Mouse (Mus musculus) CD4-positive helper T cell, adult 2 months (primary cell): ENCODE data around the gene Baiap3.
"Not testable (repeated sequence)": the region's sequence is repeated elsewhere in the genome, so short reads cannot be mapped to it uniquely, and the experiment has no call there.

ENCODE experiments used
- DNase-seq: peaks from one replicate; pipeline ENCODE4 v3.0.0-alpha.2; 2012; ENCODE audit warnings: low read depth, missing footprints, low spot score

The Baiap3 gene

DNA sequence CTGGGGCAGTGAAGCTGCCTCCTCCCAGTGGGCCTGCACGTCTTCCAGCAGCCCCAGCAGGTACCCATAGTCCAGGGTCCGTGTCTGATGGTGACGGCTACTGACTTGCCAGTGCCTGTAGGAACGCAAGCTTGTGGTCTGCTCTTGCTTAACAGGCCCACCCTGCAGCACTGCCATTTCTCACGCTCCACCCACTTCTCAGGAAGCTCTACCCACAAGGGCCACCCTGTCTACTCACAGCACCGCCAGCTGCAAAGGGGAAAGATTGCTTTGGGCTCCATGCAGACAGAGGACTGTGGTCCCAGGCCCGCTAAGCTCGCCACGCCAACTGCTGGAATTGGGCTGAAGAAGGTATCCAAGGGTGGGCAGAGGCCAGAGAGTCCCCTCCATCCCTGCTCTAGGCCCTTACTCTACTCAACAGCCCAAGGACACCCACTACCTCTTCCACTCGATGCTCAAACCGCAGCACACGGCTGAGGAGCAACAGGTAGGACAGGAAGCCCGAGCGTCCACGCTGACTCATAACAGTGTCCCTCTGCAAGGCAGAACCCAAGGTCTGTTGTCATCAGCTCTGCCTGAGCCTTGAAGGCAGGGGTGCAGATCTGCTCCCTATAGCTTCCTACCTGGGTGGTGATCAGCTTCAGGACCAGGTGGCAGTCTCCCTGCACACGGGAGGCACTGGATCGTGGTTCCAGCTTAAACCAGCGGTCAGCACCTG lies 8.0 kb downstream of the Baiap3 start:
- DNase-seq, result peak; percentile 62

GRCm38 (mm10) chr17:25244239-25244638 lies 11.9 kb downstream of the Baiap3 start:
- no peak for DNase-seq

GRCm38 (mm10) chr17:25243131-25243780 lies 12.9 kb downstream of the Baiap3 start:
- no peak for DNase-seq

DNA sequence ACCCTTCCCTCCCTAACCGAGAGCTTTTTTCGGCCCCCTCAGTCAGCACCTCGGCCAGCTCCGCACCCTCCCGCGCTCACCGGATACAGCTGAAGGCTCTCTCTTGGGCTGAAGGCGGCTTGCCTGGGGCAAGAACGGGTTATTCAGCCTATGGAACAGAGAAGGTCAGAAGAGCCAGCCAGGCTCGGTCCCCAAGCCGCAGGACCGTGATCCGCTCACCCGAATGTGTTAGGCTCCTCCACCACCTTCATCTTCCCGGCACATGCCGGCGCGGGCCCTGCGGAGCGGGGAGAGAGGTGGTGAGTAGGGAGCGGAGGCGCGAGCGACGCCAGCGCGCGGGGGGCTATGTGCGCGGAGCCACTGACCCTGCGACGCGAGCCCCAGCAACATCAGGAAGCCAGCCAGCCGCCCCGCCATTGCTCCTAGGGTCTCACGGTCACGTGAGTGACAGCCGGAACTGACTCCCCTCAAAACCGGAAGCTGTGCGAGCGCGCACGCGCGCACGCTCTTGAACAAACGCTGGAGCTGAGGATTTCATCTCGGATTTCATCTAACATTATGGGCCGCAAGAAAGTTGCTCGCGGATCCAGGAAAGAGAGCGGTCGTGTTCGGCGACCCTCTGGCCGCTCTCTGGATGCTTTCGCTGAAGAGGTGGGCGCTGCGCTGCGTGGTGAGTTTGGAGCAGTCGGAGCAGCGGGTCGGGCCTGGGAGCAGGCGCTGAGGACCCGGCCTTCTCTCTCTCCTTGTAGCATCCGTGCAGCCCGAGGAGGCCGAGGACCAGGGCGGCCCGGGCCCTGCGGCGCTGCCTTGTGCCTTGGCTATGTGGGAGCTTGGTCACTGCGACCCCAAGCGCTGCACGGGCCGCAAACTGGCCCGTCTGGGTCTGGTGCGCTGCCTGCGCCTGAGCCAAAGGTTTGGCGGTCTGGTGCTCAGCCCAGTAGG lies 16.2 kb downstream of the Baiap3 start, which contains the start of the genes Gnptg and Tsr3:
Gene Gnptg, minus strand, starts transcription at position 430 of the 942 bp plus-strand sequence.
Gene Tsr3, plus strand, starts transcription at position 476 of the 942 bp plus-strand sequence.
- DNase-seq, result peak; percentile 94

DNA sequence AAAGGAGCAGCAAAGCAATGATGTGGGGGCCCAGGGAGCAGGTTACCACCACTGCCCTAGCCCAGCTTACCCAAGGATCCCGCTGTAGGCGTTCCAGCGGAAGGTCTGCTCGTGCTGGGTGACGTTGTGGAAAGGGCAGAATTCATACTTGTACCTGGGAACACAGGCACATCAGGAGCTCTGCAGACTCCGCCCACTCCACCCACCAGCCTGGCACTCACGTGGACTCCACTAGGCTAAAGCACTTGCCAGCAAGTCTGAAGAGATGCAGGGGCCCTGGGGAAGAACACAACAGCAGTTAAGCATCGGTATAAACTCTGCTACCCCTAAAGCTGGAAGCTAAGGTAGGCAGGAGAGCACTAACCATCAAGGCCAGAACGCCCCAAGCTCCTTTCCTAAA lies 20.5 kb downstream of the Baiap3 start:
- no peak for DNase-seq

GRCm38 (mm10) chr17:25231621-25232020 lies 24.5 kb downstream of the Baiap3 start:
- DNase-seq, result not testable (repeated sequence)

DNA sequence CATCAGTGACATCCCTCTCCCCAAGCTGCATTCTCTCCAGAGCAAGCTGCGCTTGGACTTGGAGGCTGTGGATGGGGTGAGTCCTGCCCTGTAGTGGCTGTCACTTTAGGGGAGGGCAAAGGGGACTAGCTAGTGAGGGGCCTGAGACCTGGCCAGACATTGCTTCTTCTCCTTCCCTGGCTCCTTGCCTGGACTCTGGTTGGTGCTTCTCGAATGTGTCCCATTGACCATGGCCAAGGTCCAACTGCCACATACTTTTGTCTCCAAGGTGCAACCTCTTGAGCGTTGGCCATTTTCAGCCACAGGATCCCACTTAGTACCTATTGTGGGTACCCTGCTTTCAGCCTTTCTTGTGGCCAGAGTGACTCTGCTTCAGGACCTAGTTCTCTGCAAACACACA lies 25.5 kb downstream of the Baiap3 start:
- no peak for DNase-seq

DNA sequence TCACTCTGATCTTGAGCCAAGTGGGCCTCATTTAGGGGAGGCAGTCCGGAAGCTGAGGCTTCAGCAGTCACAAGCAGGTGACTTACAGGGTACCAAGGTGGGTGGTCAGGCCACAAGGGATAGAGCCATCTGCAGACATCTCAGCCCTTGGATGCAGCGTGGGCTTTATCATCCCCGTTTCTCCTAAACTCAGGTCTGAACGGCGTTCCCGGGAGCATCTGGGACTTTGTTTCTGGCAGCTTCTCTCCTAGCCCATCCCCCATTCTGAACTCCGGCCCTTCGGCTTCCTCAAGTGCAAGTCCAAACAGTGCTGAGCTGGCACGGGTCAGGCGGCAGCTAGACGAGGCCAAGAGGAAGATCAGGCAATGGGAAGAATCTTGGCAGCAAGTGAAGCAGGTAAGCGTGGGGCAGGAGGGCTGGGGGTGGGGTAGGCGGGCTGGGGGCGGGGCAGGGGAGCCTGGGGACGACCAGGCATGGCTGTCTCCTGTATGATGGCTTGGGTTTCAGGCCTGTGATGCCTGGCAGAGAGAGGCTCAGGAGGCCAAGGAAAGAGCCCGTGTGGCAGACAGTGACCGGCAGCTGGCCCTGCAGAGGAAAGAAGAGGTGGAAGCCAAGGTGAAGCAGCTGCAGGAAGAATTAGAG lies 26.0 kb downstream of the Baiap3 start:
- DNase-seq, result not testable (repeated sequence)

DNA sequence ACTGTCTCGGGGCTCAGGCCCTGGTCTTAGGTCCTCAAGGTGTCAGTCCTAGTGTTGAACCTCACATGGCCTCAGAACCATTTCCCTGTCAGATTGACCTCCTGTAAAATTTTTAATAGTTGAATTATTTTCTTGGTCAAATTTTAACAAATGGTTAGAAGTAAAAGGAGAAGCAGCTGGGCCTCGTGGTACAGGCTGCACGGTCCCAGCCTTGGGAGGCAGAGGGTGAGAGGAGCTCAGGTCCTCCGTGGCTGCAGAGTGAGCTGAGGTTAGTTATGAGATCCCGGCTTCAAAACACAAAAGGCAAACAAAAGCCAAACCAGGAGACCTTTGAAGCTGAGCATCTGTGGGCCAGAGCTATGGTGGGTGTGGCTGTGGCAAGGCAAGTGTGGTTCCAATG lies 28.2 kb downstream of the Baiap3 start:
- no peak for DNase-seq

DNA sequence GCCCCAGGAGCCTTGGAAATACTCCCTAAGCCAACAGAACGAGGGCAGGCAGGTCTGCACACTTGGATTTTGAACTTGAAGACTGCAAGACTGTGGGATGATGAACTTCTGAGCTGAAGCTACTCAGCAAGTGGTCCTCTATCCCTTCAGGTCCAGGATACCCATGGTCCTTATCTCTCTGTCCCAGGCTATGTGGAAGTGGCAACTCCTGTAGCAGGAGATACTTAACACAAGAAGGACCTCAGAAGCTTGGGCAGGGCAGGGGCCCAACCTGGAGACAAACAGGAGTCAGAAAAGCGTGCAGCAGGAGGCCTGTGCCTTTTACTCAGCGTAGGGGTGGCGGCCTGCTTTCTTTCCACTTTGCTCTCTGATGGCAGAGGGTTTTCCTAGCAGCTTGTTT lies 30.5 kb downstream of the Baiap3 start:
- no peak for DNase-seq

- peak; percentile 89 for DNase-seq
Observed at GRCm38 (mm10) chr17:25224586-25225222, 31.5 kb downstream of the Baiap3 start.

- DNase-seq, result peak; percentile 63
Observed at GRCm38 (mm10) chr17:25222951-25223601, 33.1 kb downstream of the Baiap3 start.

DNA sequence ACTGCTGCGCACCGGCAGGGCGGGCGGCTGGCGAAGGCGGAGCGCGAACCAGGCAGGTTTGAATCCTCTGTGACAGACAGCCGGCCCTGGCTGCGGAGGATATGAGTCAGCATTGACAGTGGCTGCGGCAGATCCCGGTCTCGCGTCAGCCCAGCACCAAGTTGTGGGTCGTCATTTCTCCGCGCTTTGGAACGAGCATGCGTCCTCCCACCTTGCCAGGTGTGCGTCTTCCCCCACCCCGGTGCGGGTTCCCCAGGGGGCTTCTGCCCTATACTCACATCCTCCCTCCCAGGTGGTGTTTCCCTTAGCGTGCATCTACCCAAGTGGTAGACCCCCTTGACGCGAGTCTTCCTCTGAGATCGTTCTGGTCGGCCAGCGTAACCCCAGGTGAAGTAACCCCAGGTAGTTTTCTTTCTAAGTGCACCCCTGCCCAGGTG lies 33.6 kb downstream of the Baiap3 start:
- DNase-seq, result peak; percentile 76

GRCm38 (mm10) chr17:25221821-25222503 lies 34.2 kb downstream of the Baiap3 start:
- peak; percentile 88 for DNase-seq

DNA sequence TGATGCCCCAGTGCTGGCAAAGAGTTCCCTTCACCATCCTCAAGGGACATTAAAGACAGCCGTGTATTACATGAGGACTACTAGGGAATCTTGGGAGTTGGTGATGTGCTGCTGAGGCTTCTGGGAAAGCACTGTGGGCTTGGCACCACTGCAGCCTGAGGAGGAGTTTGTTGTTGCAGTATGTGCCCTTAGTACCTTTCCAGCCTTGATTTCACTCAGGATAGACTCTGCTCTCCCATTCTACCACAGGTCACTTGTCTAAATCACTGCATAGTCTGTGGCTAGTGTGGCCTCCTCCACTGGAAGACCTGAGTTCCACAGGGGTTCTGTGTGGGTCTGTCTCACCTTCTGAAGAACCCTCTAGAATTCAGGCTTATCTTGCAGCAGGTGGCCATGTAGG lies 35.4 kb downstream of the Baiap3 start:
- DNase-seq, result no peak

DNA sequence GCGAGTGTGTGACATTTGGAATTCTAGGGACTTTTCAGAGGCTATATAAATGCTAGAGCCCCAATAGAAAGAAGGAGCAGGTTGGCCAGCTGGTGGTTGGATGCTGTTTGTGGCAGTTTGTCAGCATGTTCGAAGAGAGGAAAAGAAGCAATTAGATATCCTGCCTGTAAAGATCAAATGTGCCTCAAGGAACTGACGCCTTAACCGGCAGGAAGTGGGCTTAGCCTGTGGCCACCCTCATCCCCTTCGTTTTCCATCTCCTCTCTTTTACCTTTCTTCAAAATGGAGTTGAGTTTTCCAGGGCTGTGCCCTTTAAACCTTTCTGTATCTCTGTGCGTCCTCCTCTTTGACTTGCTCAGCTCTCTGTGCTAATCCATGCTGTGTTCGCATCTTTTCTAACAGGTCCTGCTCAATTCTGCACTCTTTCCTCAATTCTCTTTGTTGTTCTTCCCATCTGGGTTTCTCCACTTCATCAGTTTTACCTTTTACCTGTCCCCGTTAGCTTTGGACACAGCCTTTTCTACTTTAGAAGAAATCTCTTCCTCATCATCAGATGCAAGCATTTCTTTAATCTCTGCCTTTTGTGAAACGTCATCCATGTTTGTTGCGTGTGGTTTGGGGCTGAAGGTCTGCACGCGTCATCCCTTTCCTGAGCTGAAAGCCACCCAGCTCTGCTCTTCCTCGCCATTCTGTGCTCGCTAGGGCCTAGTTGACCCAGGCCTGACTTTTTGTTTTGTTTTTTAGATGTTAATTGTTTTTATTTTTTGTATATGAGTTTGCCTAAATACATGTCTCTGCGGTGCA lies 36.5 kb downstream of the Baiap3 start:
- peak; percentile 79 for DNase-seq

- no peak for DNase-seq
Observed at GRCm38 (mm10) chr17:25218967-25219366, 37.2 kb downstream of the Baiap3 start.

GRCm38 (mm10) chr17:25215431-25215830 lies 40.7 kb downstream of the Baiap3 start:
- DNase-seq, result no peak

- no peak for DNase-seq
Observed at GRCm38 (mm10) chr17:25211705-25212104, 44.5 kb downstream of the Baiap3 start.
